Mouse (Mus musculus): Measurements from ENCODE around the gene Serinc5. TPM values are rescaled to one million over a fixed set of nuclear protein-coding genes. Genes with fewer than 3 reads are reported as not detected.

Serinc5 gene
- polyA plus RNA-seq, 1 experiment from 2014 or later = 21.5 TPM

DNA sequence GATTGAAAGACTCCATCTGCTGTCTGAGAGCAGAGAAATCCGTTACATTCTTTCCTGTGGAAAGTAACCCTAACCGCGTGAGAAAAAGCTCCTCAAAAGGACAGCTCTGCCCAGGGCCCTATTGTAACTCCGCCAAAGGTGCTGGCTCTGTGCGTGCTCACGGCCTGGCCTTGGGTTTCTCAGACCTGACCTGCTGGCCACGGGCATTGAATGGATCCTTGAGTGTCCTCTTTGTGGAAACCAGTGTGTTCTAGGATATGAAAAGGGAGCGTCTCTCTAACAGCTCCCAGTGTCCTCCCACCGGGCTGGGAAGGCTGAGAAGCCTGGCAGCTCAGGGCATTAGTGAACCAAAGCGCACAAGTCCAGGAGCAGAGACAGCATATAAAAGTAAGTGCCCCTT lies 38.2 kb downstream of the Serinc5 start:
- Histone ChIP-seq H3K9ac (ENCODE audit: low read depth, low read length) (no peak overlapping the region), H3K4me1 (ENCODE audit: control insufficient read depth, low read depth, low read length) (peaks cover 20% of the 10 kb centered on the region), H3K4me3 (ENCODE audit: low read depth, low read length) (no peak overlapping the region), H3K27ac (ENCODE audit: low read length) (no peak overlapping the region), H3K4me2 (ENCODE audit: low read depth, low read length) (no peak overlapping the region), H3K27me3 (ENCODE audit: control insufficient read depth, insufficient read depth, low read depth, low read length) (no peaks in the 10 kb centered on the region), H3K36me3 (ENCODE audit: control insufficient read depth, insufficient read depth) (no peaks in the 10 kb centered on the region), H3K9me3 (replicated peaks; ENCODE audit: control insufficient read depth, low read length) (no peaks in the 10 kb centered on the region)
- ATAC-seq (ENCODE audit: low read depth) = no peak
- WGBS (ENCODE audit: insufficient replicate concordance) = 89% methylated on average over 10 of the region's 10 CpGs

- peak; percentile 95 for ATAC-seq (ENCODE audit: low read depth)
- H3K4me1 ChIP-seq (ENCODE audit: control insufficient read depth, low read depth, low read length) = peaks cover 20% of the 10 kb centered on the region
- H3K27me3 ChIP-seq (ENCODE audit: control insufficient read depth, insufficient read depth, low read depth, low read length) = no peaks in the 10 kb centered on the region
- peak overlapping the region; percentile 89 for H3K27ac ChIP-seq (ENCODE audit: low read length)
- H3K9ac ChIP-seq (ENCODE audit: low read depth, low read length) = no peak overlapping the region
- 45% methylated on average over 2 of the region's 2 CpGs for WGBS (ENCODE audit: insufficient replicate concordance)
- H3K36me3 ChIP-seq (ENCODE audit: control insufficient read depth, insufficient read depth) = no peaks in the 10 kb centered on the region
- H3K4me2 ChIP-seq (ENCODE audit: low read depth, low read length) = no peak overlapping the region
- no peaks in the 10 kb centered on the region for H3K9me3 ChIP-seq (replicated peaks; ENCODE audit: control insufficient read depth, low read length)
- H3K4me3 ChIP-seq (ENCODE audit: low read depth, low read length) = no peak overlapping the region
These were observed 40.1 kb downstream of the Serinc5 start for GRCm38 (mm10) chr13:92650956-92651355.

DNA sequence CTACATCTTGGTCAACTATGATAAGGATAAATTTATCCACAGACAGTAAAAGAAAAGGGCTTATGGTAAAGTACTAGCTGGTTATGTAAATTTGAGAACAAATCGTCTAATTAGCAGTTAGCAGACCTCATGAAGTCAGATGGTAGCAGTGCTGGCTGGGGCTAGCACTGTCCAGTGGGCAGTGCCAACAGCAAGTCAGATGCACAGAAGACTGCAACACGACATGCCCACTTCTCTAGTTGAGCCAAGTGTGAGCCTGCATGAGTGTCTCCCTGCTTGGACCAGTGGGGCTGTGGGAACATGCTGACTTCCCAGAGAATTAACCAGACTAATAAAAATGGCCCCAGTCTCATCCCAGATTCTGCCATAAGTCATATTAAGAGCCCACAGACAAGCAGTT lies 41.6 kb downstream of the Serinc5 start:
- Histone ChIP-seq H3K4me3 (ENCODE audit: low read depth, low read length) (no peak overlapping the region), H3K27ac (ENCODE audit: low read length) (no peak overlapping the region), H3K27me3 (ENCODE audit: control insufficient read depth, insufficient read depth, low read depth, low read length) (no peaks in the 10 kb centered on the region), H3K9me3 (replicated peaks; ENCODE audit: control insufficient read depth, low read length) (no peaks in the 10 kb centered on the region), H3K36me3 (ENCODE audit: control insufficient read depth, insufficient read depth) (no peaks in the 10 kb centered on the region), H3K9ac (ENCODE audit: low read depth, low read length) (no peak overlapping the region), H3K4me1 (ENCODE audit: control insufficient read depth, low read depth, low read length) (peaks cover 20% of the 10 kb centered on the region), H3K4me2 (ENCODE audit: low read depth, low read length) (no peak overlapping the region)
- ATAC-seq (ENCODE audit: low read depth) = no peak
- 63% methylated on average over 2 of the region's 2 CpGs for WGBS (ENCODE audit: insufficient replicate concordance)

DNA sequence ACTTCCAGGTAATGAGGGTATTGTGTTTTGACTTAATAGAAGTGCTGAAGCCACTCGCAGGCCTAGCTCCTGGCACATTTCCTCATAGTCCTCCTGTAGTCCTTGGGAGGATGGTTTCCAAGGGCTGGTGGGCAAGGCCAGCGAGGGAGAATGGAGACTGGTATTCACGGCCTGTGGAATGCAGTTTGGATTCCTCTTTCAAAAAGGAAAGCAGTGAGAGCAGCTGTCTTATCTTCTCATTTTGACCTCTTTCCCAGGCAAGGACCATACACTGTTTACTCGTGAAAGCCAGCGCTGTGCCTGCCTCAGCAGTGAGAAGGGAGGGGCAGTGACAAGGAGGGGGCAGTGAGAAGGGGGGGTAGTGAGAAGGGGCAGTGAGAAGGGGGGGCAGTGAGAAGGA lies 42.4 kb downstream of the Serinc5 start:
- no peak for ATAC-seq (ENCODE audit: low read depth)
- H3K4me2 ChIP-seq (ENCODE audit: low read depth, low read length) = no peak overlapping the region
- H3K4me1 ChIP-seq (ENCODE audit: control insufficient read depth, low read depth, low read length) = peaks cover 20% of the 10 kb centered on the region
- no peaks in the 10 kb centered on the region for H3K9me3 ChIP-seq (replicated peaks; ENCODE audit: control insufficient read depth, low read length)
- no peak overlapping the region for H3K4me3 ChIP-seq (ENCODE audit: low read depth, low read length)
- peak overlapping the region; percentile 47; the same call in 1 of the 2 replicates for H3K27ac ChIP-seq (ENCODE audit: low read length)
- no peaks in the 10 kb centered on the region for H3K27me3 ChIP-seq (ENCODE audit: control insufficient read depth, insufficient read depth, low read depth, low read length)
- H3K9ac ChIP-seq (ENCODE audit: low read depth, low read length) = peak overlapping the region; percentile 5; the same call in 1 of the 2 replicates
- 47% methylated on average over 5 of the region's 5 CpGs for WGBS (ENCODE audit: insufficient replicate concordance)
- H3K36me3 ChIP-seq (ENCODE audit: control insufficient read depth, insufficient read depth) = no peaks in the 10 kb centered on the region

GRCm38 (mm10) chr13:92656815-92657513 lies 46.1 kb downstream of the Serinc5 start:
- no peak for ATAC-seq (ENCODE audit: low read depth)
- H3K27ac ChIP-seq (ENCODE audit: low read length) = no peak overlapping the region
- WGBS (ENCODE audit: insufficient replicate concordance) = 76% methylated on average over 4 of the region's 4 CpGs

DNA sequence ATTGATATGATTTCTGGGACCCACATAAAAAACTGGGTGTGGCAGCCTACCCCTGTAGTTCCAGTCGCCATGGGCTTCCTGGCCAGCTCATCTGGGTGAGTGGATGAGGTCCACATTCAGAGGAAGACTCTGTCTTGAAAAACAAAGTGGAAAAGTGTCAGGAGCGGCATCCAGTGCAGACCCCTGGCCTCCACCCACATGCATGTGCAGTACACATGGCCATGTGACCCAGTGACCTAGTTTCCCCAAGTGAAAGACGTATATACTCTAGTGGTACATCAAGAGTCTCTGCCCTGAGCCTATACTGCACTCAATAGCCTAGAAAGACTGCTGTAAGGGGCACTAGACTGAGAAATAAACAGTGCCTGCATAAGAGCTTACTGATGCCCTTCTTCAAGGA lies 48.7 kb downstream of the Serinc5 start:
- H3K36me3 ChIP-seq (ENCODE audit: control insufficient read depth, insufficient read depth) = peaks cover 10% of the 10 kb centered on the region
- H3K9me3 ChIP-seq (replicated peaks; ENCODE audit: control insufficient read depth, low read length) = no peaks in the 10 kb centered on the region
- WGBS (ENCODE audit: insufficient replicate concordance) = 79% methylated on average over 3 of the region's 3 CpGs
- no peak overlapping the region for H3K4me3 ChIP-seq (ENCODE audit: low read depth, low read length)
- no peak for ATAC-seq (ENCODE audit: low read depth)
- H3K4me1 ChIP-seq (ENCODE audit: control insufficient read depth, low read depth, low read length) = peaks cover 2% of the 10 kb centered on the region; the same call in 1 of the 2 replicates
- no peak overlapping the region for H3K4me2 ChIP-seq (ENCODE audit: low read depth, low read length)
- H3K9ac ChIP-seq (ENCODE audit: low read depth, low read length) = no peak overlapping the region
- no peaks in the 10 kb centered on the region for H3K27me3 ChIP-seq (ENCODE audit: control insufficient read depth, insufficient read depth, low read depth, low read length)
- H3K27ac ChIP-seq (ENCODE audit: low read length) = no peak overlapping the region

More at GRCm38 (mm10) chr13:92656815-92657513, 46.1 kb downstream of the Serinc5 start:
- no peak overlapping the region for H3K4me3 ChIP-seq (ENCODE audit: low read depth, low read length)
- no peak overlapping the region for H3K4me2 ChIP-seq (ENCODE audit: low read depth, low read length)
- no peaks in the 10 kb centered on the region for H3K9me3 ChIP-seq (replicated peaks; ENCODE audit: control insufficient read depth, low read length)
- H3K4me1 ChIP-seq (ENCODE audit: control insufficient read depth, low read depth, low read length) = peaks cover 7% of the 10 kb centered on the region
- H3K27me3 ChIP-seq (ENCODE audit: control insufficient read depth, insufficient read depth, low read depth, low read length) = no peaks in the 10 kb centered on the region
- H3K36me3 ChIP-seq (ENCODE audit: control insufficient read depth, insufficient read depth) = peaks cover 10% of the 10 kb centered on the region
- H3K9ac ChIP-seq (ENCODE audit: low read depth, low read length) = no peak overlapping the region

- no peaks in the 10 kb centered on the region for H3K27me3 ChIP-seq (ENCODE audit: control insufficient read depth, insufficient read depth, low read depth, low read length)
- no peak overlapping the region for H3K27ac ChIP-seq (ENCODE audit: low read length)
- ATAC-seq (ENCODE audit: low read depth) = no peak
- peaks cover 2% of the 10 kb centered on the region; the same call in 1 of the 2 replicates for H3K4me1 ChIP-seq (ENCODE audit: control insufficient read depth, low read depth, low read length)
- 78% methylated on average over 8 of the region's 8 CpGs for WGBS (ENCODE audit: insufficient replicate concordance)
- H3K36me3 ChIP-seq (ENCODE audit: control insufficient read depth, insufficient read depth) = peaks cover 10% of the 10 kb centered on the region
- H3K4me2 ChIP-seq (ENCODE audit: low read depth, low read length) = no peak overlapping the region
- H3K4me3 ChIP-seq (ENCODE audit: low read depth, low read length) = no peak overlapping the region
- H3K9ac ChIP-seq (ENCODE audit: low read depth, low read length) = no peak overlapping the region
- no peaks in the 10 kb centered on the region for H3K9me3 ChIP-seq (replicated peaks; ENCODE audit: control insufficient read depth, low read length)
These were observed 51.8 kb downstream of the Serinc5 start for GRCm38 (mm10) chr13:92662555-92663286.

- no peak for ATAC-seq (ENCODE audit: low read depth)
- Histone ChIP-seq H3K4me2 (ENCODE audit: low read depth, low read length) (no peak overlapping the region), H3K27me3 (ENCODE audit: control insufficient read depth, insufficient read depth, low read depth, low read length) (no peaks in the 10 kb centered on the region), H3K9ac (ENCODE audit: low read depth, low read length) (no peak overlapping the region), H3K4me3 (ENCODE audit: low read depth, low read length) (no peak overlapping the region), H3K36me3 (ENCODE audit: control insufficient read depth, insufficient read depth) (peaks cover 10% of the 10 kb centered on the region), H3K4me1 (ENCODE audit: control insufficient read depth, low read depth, low read length) (no peaks in the 10 kb centered on the region), H3K9me3 (replicated peaks; ENCODE audit: control insufficient read depth, low read length) (no peaks in the 10 kb centered on the region), H3K27ac (ENCODE audit: low read length) (no peak overlapping the region)
- 78% methylated on average over 4 of the region's 4 CpGs for WGBS (ENCODE audit: insufficient replicate concordance)
These were observed 54.1 kb downstream of the Serinc5 start for GRCm38 (mm10) chr13:92665008-92665407.

All from liver, embryonic 16.5 days (tissue).